Mouse (Mus musculus) mouse trophoblast stem cell (cell line): ENCODE measurements around the gene Rab34.

Experiments used
- in situ Hi-C, 2 experiments: fragments of 300-500 bp; cut with MseI, MboI; formaldehyde crosslinking; loops; 2 replicates in 1 of 2; 3 replicates in 1 of 2; pipeline ENCODE4 v1.15.1; 2025

The Rab34 gene

GRCm38 (mm10) chr11:78164924-78165760 is 23.1 kb upstream of the Rab34 start, which contains the start of gene Traf4:
Traf4 (minus strand) TSS chr11:78165589.
- in situ Hi-C loops: no loop called here

GRCm38 (mm10) chr11:78165761-78166109 is 22.5 kb upstream of the Rab34 start:
- in situ Hi-C loops: no loop called here

- in situ Hi-C loops: no loop called here
Observed at GRCm38 (mm10) chr11:78166161-78166560, 22.1 kb upstream of the Rab34 start.

GRCm38 (mm10) chr11:78166640-78167039 is 21.6 kb upstream of the Rab34 start:
- in situ Hi-C loops: no loop called here

GRCm38 (mm10) chr11:78167257-78167959 is 20.8 kb upstream of the Rab34 start:
- in situ Hi-C loops: no loop called here

- in situ Hi-C loops: no loop called here
Observed at GRCm38 (mm10) chr11:78168541-78169468, 19.4 kb upstream of the Rab34 start.

GRCm38 (mm10) chr11:78170306-78170705 is 17.9 kb upstream of the Rab34 start:
- in situ Hi-C loops: no loop called here

GRCm38 (mm10) chr11:78171328-78171727 is 16.9 kb upstream of the Rab34 start:
- in situ Hi-C loops: no loop called here

GRCm38 (mm10) chr11:78172034-78172747 is 16.0 kb upstream of the Rab34 start:
- in situ Hi-C loops: no loop called here

- in situ Hi-C loops: no loop called here
Observed at GRCm38 (mm10) chr11:78172748-78173383, 15.4 kb upstream of the Rab34 start.

GRCm38 (mm10) chr11:78174506-78174905 is 13.7 kb upstream of the Rab34 start:
- in situ Hi-C loops: no loop called here

- in situ Hi-C loops: no loop called here
Observed at GRCm38 (mm10) chr11:78175771-78176401, 12.3 kb upstream of the Rab34 start.

GRCm38 (mm10) chr11:78176402-78176862 is 11.8 kb upstream of the Rab34 start, which contains the start of the genes Nek8 and Tlcd1:
Nek8 (minus strand) TSS chr11:78176675.
Tlcd1 (plus strand) TSS chr11:78176711.
- in situ Hi-C loops: no loop called here

- in situ Hi-C loops: no loop called here
Observed at GRCm38 (mm10) chr11:78176905-78177331, 11.3 kb upstream of the Rab34 start.

- in situ Hi-C loops: no loop called here
Observed at GRCm38 (mm10) chr11:78177437-78177836, 10.8 kb upstream of the Rab34 start.

GRCm38 (mm10) chr11:78177903-78178858 is 10.0 kb upstream of the Rab34 start:
- in situ Hi-C loops: no loop called here

GRCm38 (mm10) chr11:78178859-78179437 is 9.3 kb upstream of the Rab34 start:
- in situ Hi-C loops: no loop called here

GRCm38 (mm10) chr11:78179438-78179999 is 8.7 kb upstream of the Rab34 start:
- in situ Hi-C loops: no loop called here
